Mouse (Mus musculus) frontal cortex, postnatal 36 days (tissue): ENCODE measurements around the gene Disp1.

Source experiments
- DNase-seq, 2 experiments: peaks; one replicate each; pipeline ENCODE4 v3.0.0; 2022; ENCODE audit warnings: low spot score in 2 of 2

Disp1 gene

GRCm38 (mm10) chr1:183133440-183133839 lies 87.9 kb downstream of the Disp1 start:
- DNase-seq, result no peak

GRCm38 (mm10) chr1:183127246-183127645 lies 94.1 kb downstream of the Disp1 start:
- DNase-seq, result no peak

- no peak for DNase-seq
Measured at GRCm38 (mm10) chr1:183123725-183124124, 97.6 kb downstream of the Disp1 start.

GRCm38 (mm10) chr1:183120341-183120923 lies 100.9 kb downstream of the Disp1 start:
- DNase-seq, result no peak

GRCm38 (mm10) chr1:183117827-183118825 lies 103.2 kb downstream of the Disp1 start:
- no peak for DNase-seq

- no peak for DNase-seq
Measured at GRCm38 (mm10) chr1:183116946-183117826, 104.1 kb downstream of the Disp1 start.

GRCm38 (mm10) chr1:183116441-183116840 lies 104.9 kb downstream of the Disp1 start:
- no peak for DNase-seq

- DNase-seq, result no peak
Measured at GRCm38 (mm10) chr1:183115076-183115475, 106.2 kb downstream of the Disp1 start.

GRCm38 (mm10) chr1:183114554-183114953 lies 106.8 kb downstream of the Disp1 start:
- no peak for DNase-seq

GRCm38 (mm10) chr1:183113546-183113945 lies 107.8 kb downstream of the Disp1 start:
- no peak for DNase-seq

- DNase-seq, result no peak
Measured at GRCm38 (mm10) chr1:183107476-183107875, 113.8 kb downstream of the Disp1 start.

- DNase-seq, result no peak
Measured at GRCm38 (mm10) chr1:183104696-183105095, 116.6 kb downstream of the Disp1 start.

GRCm38 (mm10) chr1:183102775-183103174 lies 118.5 kb downstream of the Disp1 start:
- no peak for DNase-seq

GRCm38 (mm10) chr1:183102153-183102552 lies 119.2 kb downstream of the Disp1 start:
- DNase-seq, result no peak

- no peak for DNase-seq
Measured at GRCm38 (mm10) chr1:183101371-183101770, 120.0 kb downstream of the Disp1 start.

- no peak for DNase-seq
Measured at GRCm38 (mm10) chr1:183100245-183100644, 121.1 kb downstream of the Disp1 start.

- DNase-seq, result no peak
Measured at GRCm38 (mm10) chr1:183099686-183100085, 121.6 kb downstream of the Disp1 start.

GRCm38 (mm10) chr1:183097606-183098005 lies 123.7 kb downstream of the Disp1 start:
- DNase-seq, result no peak

- DNase-seq, result no peak
Measured at GRCm38 (mm10) chr1:183095454-183096088, 125.8 kb downstream of the Disp1 start.

- no peak for DNase-seq
Measured at GRCm38 (mm10) chr1:183092296-183092695, 129.0 kb downstream of the Disp1 start.

- DNase-seq, result no peak
Measured at GRCm38 (mm10) chr1:183091203-183091602, 130.1 kb downstream of the Disp1 start.
